Mouse (Mus musculus) C2C12 (cell line): Measurements from ENCODE around the gene Maoa. TPM values are rescaled to one million over a fixed set of nuclear protein-coding genes. Genes with fewer than 3 reads are reported as not detected.

Source experiments
- H3K27me3 ChIP-seq: one replicate; pipeline ENCODE4 v1.6.1; 2011; ENCODE audit not compliant: control insufficient read depth, insufficient read depth, insufficient read length
- H3K36me3 ChIP-seq: one replicate; pipeline ENCODE4 v1.6.1; 2011; ENCODE audit not compliant: control insufficient read depth, insufficient read depth
- H3K4me3 ChIP-seq: one replicate; pipeline ENCODE4 v1.5.1; 2011; ENCODE audit warnings: mild to moderate bottlenecking, control low read depth; ENCODE audit not compliant: poor library complexity, insufficient read depth, severe bottlenecking
- H3K79me2 ChIP-seq: one replicate; pipeline ENCODE4 v1.6.1; 2011; ENCODE audit not compliant: control insufficient read depth, insufficient read depth
- H3K79me3 ChIP-seq: one replicate; pipeline ENCODE4 v1.6.1; 2011; ENCODE audit warnings: low read depth, control low read depth
- H3ac ChIP-seq: one replicate; pipeline ENCODE3; 2011; ENCODE audit warnings: low read depth; ENCODE audit not compliant: control insufficient read depth, insufficient read length
- CEBPB ChIP-seq: IDR thresholded peaks from one replicate; pipeline ENCODE4 v1.6.1; 2011; ENCODE audit warnings: low read depth, mild to moderate bottlenecking, control low read depth, moderate library complexity
- CTCF ChIP-seq: IDR thresholded peaks from one replicate; pipeline ENCODE4 v1.5.1; 2011; ENCODE audit not compliant: control insufficient read depth, insufficient read depth, insufficient read length
- FOSL1 ChIP-seq: IDR thresholded peaks from one replicate; pipeline ENCODE4 v1.8.0; 2011; ENCODE audit warnings: mild to moderate bottlenecking, low read length; ENCODE audit not compliant: poor library complexity, insufficient read depth, severe bottlenecking
- MAX ChIP-seq: IDR thresholded peaks from one replicate; pipeline ENCODE4 v1.6.1; 2011; ENCODE audit warnings: mild to moderate bottlenecking, control low read depth
- MYOD1 ChIP-seq: IDR thresholded peaks from one replicate; pipeline ENCODE4 v1.6.1; 2011; ENCODE audit warnings: low read depth; ENCODE audit not compliant: control insufficient read depth, insufficient read length
- MYOG ChIP-seq: IDR thresholded peaks from one replicate; pipeline ENCODE4 v1.6.1; 2011; ENCODE audit not compliant: control insufficient read depth, insufficient read length; ENCODE audit errors: extremely low read depth
- USF1 ChIP-seq: IDR thresholded peaks from one replicate; pipeline ENCODE4 v1.6.1; 2011; ENCODE audit warnings: low read depth, mild to moderate bottlenecking, control low read depth, moderate library complexity
- long read RNA-seq, 2 experiments: library from polyadenylated mRNA; unstranded; transcript quantifications; one replicate each; pipeline ENCODE4 v2.0.0; 2019 to 2020
- polyA plus RNA-seq: library from polyadenylated mRNA; unstranded; fragments of >200 nt; fragmentation: generic; extraction: Trizol; gene quantifications from one replicate; pipeline ENCODE4 v1.2.1, GENCODE M21; 2012; ENCODE audit warnings: missing spikeins

Maoa gene
- polyA plus RNA-seq, result 17.6 TPM
- long read RNA-seq, experiment 1, full-length matches to known transcripts, result 52 of 61 reads
- long read RNA-seq, experiment 1, partial matches to known transcripts, result 8 of 61 reads
- long read RNA-seq, experiment 1, other reads (novel, unspliced or antisense), result 1 of 61 reads
- long read RNA-seq, experiment 2, full-length matches to known transcripts, result 203 of 205 reads
- long read RNA-seq, experiment 2, partial matches to known transcripts, result 0 of 205 reads
- long read RNA-seq, experiment 2, other reads (novel, unspliced or antisense), result 2 of 205 reads

DNA sequence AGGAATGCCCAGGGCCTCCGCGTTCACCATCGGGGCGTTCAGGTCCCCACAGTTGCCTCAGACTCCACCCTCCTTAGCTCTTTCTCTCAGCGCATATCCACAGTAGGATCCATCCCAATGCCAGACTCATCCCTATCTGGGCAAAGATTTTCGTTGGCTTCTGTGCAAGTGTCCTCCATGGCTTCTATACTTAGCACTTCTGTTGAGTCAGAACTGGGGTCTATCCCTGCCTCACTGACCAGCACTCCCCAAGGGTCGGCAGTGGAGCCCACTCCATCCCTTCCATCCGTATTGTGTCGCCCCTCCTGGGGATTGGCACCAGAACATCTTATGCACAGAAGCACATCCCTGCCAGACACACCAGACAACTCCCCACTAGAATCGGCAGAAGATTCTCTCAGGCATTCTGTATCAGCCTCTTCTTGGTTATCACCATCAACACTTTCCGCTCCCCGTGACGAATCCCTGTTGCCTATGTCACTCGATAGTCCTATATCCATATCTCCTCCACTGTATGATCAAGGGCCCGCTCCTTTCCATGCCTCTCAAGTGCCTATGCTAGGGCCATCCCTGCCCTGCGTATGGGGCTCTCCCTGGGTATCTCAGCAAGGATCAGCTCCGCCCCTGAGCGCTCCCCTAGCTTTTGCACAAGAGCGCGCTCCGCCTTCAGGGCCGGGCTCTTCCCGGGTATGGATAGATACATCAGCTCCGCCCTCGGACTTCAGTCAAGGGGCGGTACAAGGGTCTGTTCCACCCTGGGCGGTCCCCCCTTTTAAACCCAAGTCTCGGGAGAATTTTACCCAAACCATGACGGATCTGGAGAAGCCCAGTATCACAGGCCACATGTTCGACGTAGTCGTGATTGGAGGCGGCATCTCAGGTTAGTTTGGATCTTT is at the start of gene Maoa:
Maoa (plus strand) TSS at position 665 of the 896 bp plus-strand sequence.
- Histone ChIP-seq H3K79me3 (peaks cover 3% of the 10 kb centered on the region), H3K36me3 (no peaks in the 10 kb centered on the region), H3K79me2 (peaks cover 27% of the 10 kb centered on the region), H3K4me3 (peak within 1 kb of the TSS; percentile 28), H3K27me3 (no peaks in the 10 kb centered on the region), H3ac (peak within 1 kb of the TSS; percentile 59)
- TF ChIP-seq MAX, result peak; percentile 44
- TF ChIP-seq MYOD1, result no peak

DNA sequence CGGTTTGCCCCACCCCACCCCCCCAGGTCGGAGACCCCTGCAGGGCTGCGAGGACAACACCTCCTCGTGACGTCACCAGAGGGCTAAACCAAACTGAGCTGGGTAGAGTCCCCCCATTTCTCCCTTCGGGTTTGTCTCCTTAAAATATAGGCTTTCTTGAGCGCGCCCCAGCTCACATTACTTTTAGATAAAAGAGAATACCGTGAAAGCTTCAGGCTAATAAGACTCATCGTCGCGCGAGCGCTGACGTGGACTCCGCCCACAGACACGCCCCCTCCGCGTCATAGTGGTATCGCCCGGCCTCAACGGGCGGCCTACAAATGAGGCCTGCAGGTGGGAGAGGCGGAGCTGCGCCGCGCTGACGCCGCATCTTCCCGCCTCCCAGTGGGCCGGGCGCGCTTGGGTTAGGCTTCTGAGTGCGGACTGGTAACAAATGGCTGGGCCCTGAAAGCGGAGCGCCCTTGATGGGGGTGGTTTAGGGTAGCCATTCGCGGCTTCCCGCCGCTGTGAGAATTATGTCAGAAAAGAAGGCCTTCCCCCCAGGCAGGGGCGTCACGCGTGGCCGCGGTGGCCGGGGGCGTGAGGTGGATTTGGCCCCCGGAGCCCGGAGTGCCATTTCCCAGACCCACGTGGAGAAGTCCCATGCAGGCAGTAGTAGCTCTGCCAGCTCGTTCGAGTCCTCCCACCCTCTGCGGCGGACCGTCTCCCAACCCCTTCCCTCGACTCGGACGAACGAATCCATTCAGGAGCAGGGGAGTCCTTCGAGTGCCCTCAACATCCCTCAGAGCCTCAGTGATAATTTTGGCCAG is 1.1 kb upstream of the Maoa start:
- Histone ChIP-seq H3ac (peak overlapping the region; percentile 59), H3K79me2 (peaks cover 27% of the 10 kb centered on the region), H3K4me3 (peak overlapping the region; percentile 28), H3K79me3 (peaks cover 3% of the 10 kb centered on the region), H3K36me3 (no peaks in the 10 kb centered on the region), H3K27me3 (no peaks in the 10 kb centered on the region)
- no peak for TF ChIP-seq CTCF
- TF ChIP-seq MYOG, result no peak
- no peak for TF ChIP-seq MAX
- TF ChIP-seq MYOD1, result no peak
- no peak for TF ChIP-seq CEBPB
- no peak for TF ChIP-seq USF1
- TF ChIP-seq FOSL1, result no peak

DNA sequence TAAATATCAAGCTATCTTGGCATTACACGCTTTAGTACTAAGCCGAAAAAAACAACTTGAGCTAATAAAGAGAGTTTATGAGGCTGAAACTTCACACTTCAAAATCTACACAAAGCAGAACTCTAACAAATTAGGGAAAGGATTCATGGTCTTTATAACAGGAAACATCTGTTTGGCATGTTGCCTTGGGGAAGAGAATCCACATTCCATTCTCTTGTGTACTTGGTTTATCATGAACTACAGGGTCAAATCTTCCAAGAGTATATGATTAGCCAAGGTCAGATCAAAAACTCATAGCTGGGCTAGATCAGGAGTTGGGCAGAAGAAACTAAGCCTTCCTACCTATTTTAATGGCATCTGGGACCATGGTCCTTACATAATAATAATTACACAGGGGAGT is 37.0 kb downstream of the Maoa start:
- Histone ChIP-seq H3K79me3 (no peaks in the 10 kb centered on the region), H3K79me2 (no peaks in the 10 kb centered on the region), H3ac (no peak overlapping the region), H3K27me3 (no peaks in the 10 kb centered on the region), H3K36me3 (no peaks in the 10 kb centered on the region), H3K4me3 (no peak overlapping the region)
- TF ChIP-seq CEBPB (no peak), CTCF (no peak), USF1 (no peak), MAX (no peak), MYOD1 (no peak), MYOG (no peak), FOSL1 (no peak)

DNA sequence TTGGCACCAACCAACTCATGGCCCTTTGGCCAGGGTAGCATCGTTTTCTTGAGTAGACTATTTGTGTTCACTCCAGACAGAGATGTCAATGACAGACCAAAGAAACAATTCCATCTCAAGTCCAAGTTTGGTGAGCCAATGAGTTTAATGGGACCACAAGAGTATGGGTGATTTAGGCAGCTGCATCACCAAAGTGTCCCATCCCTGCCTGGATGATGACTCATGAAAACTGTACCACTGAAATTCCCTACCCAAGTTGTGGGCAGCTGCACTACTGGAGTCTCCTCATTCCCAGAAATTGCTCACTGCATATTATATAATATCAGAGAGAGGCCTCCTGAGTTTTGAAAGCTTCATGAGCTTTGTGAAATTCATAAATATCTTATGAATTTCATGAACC is 86.6 kb downstream of the Maoa start:
- Histone ChIP-seq H3K36me3 (no peaks in the 10 kb centered on the region), H3K79me3 (no peaks in the 10 kb centered on the region), H3K79me2 (no peaks in the 10 kb centered on the region), H3ac (no peak overlapping the region), H3K27me3 (no peaks in the 10 kb centered on the region), H3K4me3 (no peak overlapping the region)
- TF ChIP-seq MYOD1 (peak; percentile 68), FOSL1 (no peak)

DNA sequence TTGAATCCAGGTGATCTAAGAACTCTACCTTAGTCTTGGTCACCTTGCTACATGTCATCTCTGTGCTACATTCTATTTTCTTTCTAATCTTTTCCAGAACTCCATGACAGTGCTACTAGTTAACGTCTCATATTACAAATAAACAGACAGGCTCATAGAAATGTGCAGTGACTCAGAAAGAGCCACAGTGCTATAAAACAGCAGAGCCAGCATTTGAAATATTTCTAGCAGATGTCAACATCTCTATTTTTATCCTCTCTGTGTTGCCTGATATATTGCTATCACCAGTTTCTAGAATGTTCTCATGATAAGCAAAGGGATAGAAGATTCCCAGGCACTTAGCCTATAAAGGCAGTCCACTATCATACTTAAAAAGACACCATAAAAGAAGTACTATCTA is 94.5 kb downstream of the Maoa start:
- Histone ChIP-seq H3K79me3 (no peaks in the 10 kb centered on the region), H3K27me3 (no peaks in the 10 kb centered on the region), H3K36me3 (no peaks in the 10 kb centered on the region), H3K79me2 (no peaks in the 10 kb centered on the region), H3K4me3 (no peak overlapping the region), H3ac (no peak overlapping the region)
- TF ChIP-seq MYOG (no peak), CEBPB (no peak)

Other genes with a start within 250 kb of the Maoa start
- not detected for gene Cypt1, start 96.8 kb upstream of the Maoa start, polyA plus RNA-seq
- gene Maob, start 197.7 kb downstream of the Maoa start, polyA plus RNA-seq, result 0.04 TPM